Mouse (Mus musculus): ENCODE measurements around the gene Gm128. TPM values are rescaled to one million over a fixed set of nuclear protein-coding genes. Genes with fewer than 3 reads are reported as not detected.

Gm128 gene
- polyA plus RNA-seq, 1 experiment from 2014 or later, result 0.37 TPM

- H3K27me3 ChIP-seq (replicated peaks), result no peaks in the 10 kb centered on the region
- H3K27ac ChIP-seq (replicated peaks), result no peak overlapping the region
- no peak overlapping the region for H3K4me3 ChIP-seq
- H3K9me3 ChIP-seq, result no peaks in the 10 kb centered on the region
- ATAC-seq (ENCODE audit: extremely low read depth, insufficient number of reproducible peaks, low FRiP score, low TSS enrichment), result no peak
- H3K9ac ChIP-seq, result no peak overlapping the region
- WGBS, result 73% methylated on average over 2 of the region's 2 CpGs
- H3K4me2 ChIP-seq, result no peak overlapping the region
- peaks cover 15% of the 10 kb centered on the region for H3K36me3 ChIP-seq
- peaks cover 12% of the 10 kb centered on the region for H3K4me1 ChIP-seq
These were observed 1.7 kb upstream of the Gm128 start for GRCm38 (mm10) chr3:95243086-95243485.

GRCm38 (mm10) chr3:95240900-95241299, 498 bp downstream of the Gm128 start:
- WGBS, result 28% methylated on average over 17 of the region's 17 CpGs
- H3K36me3 ChIP-seq, result peaks cover 37% of the 10 kb centered on the region
- H3K27me3 ChIP-seq (replicated peaks), result no peaks in the 10 kb centered on the region
- peak overlapping the region; percentile 52 for H3K4me2 ChIP-seq
- H3K4me1 ChIP-seq, result peaks cover 22% of the 10 kb centered on the region
- peak overlapping the region; percentile 21; the same call in 1 of the 2 replicates for H3K4me3 ChIP-seq
- H3K27ac ChIP-seq (replicated peaks), result no peak overlapping the region
- no peak for ATAC-seq (ENCODE audit: extremely low read depth, insufficient number of reproducible peaks, low FRiP score, low TSS enrichment)
- H3K9ac ChIP-seq, result peak overlapping the region; percentile 69
- H3K9me3 ChIP-seq, result no peaks in the 10 kb centered on the region

DNA sequence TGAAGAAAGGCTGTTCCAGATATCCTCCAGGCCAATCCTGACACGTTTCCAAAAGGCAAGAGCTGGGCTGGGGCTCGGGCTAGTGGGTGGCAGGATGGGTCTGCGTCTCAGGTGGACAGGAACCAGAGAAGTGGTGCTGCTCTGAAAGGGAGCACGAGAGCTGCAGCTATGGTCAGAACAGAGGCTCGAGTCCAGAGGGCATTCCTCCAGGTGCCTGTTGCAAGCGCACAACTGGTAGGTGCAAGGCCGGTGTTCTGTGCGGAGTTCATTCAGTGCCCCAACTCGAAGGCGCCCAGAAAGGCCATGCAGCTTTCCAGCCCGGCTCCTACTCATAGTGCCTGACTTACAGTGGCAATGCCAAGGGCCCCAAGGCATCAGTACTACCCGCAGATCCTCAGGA, 1.4 kb downstream of the Gm128 start:
- H3K27ac ChIP-seq (replicated peaks), result no peak overlapping the region
- peaks cover 38% of the 10 kb centered on the region for H3K36me3 ChIP-seq
- H3K4me3 ChIP-seq, result no peak overlapping the region
- ATAC-seq (ENCODE audit: extremely low read depth, insufficient number of reproducible peaks, low FRiP score, low TSS enrichment), result no peak
- no peak overlapping the region for H3K4me2 ChIP-seq
- no peak overlapping the region for H3K9ac ChIP-seq
- WGBS, result 86% methylated on average over 12 of the region's 12 CpGs
- H3K4me1 ChIP-seq, result peaks cover 22% of the 10 kb centered on the region
- H3K9me3 ChIP-seq, result no peaks in the 10 kb centered on the region
- H3K27me3 ChIP-seq (replicated peaks), result no peaks in the 10 kb centered on the region

GRCm38 (mm10) chr3:95239022-95239421, 2.4 kb downstream of the Gm128 start:
- no peak overlapping the region for H3K9ac ChIP-seq
- no peaks in the 10 kb centered on the region for H3K9me3 ChIP-seq
- H3K4me2 ChIP-seq, result no peak overlapping the region
- H3K36me3 ChIP-seq, result peaks cover 46% of the 10 kb centered on the region
- no peaks in the 10 kb centered on the region for H3K27me3 ChIP-seq (replicated peaks)
- ATAC-seq (ENCODE audit: extremely low read depth, insufficient number of reproducible peaks, low FRiP score, low TSS enrichment), result no peak
- H3K4me1 ChIP-seq, result peaks cover 22% of the 10 kb centered on the region
- WGBS, result 87% methylated on average over 6 of the region's 6 CpGs
- H3K27ac ChIP-seq (replicated peaks), result no peak overlapping the region
- H3K4me3 ChIP-seq, result no peak overlapping the region

DNA sequence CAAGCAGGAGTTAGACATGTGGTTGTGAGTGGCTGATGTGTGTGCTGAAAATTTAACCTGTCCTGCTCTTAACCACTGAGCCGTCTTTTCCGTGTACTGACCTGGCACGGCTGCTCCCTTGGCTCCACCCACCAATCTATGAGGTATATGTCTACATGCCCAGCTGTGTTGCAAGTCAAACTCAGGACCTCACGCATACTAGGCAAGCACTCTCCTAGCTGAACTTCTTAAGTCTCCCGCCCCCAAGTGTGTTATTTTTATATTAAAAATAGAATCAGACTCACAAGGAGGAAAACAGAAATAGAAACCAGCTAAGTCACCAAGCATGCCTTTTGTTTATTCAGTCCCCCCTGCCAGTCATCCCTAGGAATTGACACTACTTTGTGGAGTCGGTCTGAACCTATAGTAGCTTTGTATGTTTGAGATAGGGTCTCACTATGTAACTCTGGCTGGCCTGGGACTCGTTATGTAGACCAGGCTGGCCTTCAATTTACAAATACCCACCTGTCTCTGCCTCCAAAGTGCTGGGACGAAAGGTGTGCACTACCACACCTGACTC, 3.8 kb downstream of the Gm128 start:
- no peaks in the 10 kb centered on the region for H3K27me3 ChIP-seq (replicated peaks)
- H3K9me3 ChIP-seq, result no peaks in the 10 kb centered on the region
- H3K27ac ChIP-seq (replicated peaks), result no peak overlapping the region
- peaks cover 60% of the 10 kb centered on the region for H3K36me3 ChIP-seq
- H3K4me2 ChIP-seq, result no peak overlapping the region
- H3K9ac ChIP-seq, result peak overlapping the region; percentile 19; the same call in 1 of the 2 replicates
- 77% methylated on average over 8 of the region's 8 CpGs for WGBS
- ATAC-seq (ENCODE audit: extremely low read depth, insufficient number of reproducible peaks, low FRiP score, low TSS enrichment), result no peak
- no peak overlapping the region for H3K4me3 ChIP-seq
- peaks cover 28% of the 10 kb centered on the region for H3K4me1 ChIP-seq

DNA sequence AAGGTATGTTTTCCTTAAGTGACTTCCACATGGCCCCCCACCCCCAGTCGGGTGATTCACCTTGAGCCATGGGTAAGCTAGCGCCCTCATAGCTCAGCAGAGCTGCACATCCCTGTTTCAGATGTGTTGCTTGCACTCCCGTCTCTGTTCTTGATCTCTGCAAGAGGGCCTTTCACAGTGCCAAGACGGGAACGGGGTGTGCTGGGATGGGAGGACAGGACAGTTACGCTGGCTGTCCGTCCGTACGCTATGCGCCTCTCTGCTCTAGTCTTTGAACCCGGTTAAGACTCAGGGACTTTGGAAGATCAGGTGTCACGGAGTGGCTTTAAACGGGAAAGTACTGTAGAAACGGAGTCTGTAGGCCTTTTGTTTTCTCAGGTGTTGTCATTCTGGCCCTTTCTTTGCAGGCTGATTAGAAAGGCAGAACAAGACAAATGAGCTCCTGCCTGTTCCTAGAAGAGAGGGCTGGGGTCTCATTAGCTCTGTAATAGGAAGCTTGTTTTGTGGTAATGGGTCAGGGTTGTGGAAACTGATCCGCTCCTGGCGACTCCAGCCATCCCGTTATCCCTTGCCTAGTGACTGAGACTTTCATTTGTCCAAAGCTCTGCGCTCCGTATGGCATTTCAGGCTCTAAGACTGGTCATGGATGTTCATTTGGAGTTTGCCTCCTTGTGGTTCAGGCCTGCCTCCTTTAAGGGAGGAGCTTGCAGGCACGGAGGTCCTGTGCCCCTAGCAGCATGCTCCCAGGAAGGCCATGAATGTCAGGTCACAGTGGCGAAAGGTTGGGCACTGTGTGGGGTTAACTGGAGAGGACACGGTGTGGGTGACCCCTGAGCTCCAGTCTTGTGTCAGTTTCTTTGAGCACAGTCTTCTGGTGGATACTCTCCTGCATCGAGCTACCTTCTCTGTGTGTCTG, 5.8 kb downstream of the Gm128 start:
- Histone ChIP-seq H3K4me3 (no peak overlapping the region), H3K9me3 (no peaks in the 10 kb centered on the region), H3K36me3 (peaks cover 72% of the 10 kb centered on the region), H3K9ac (no peak overlapping the region), H3K27ac (replicated peaks) (no peak overlapping the region), H3K27me3 (replicated peaks) (no peaks in the 10 kb centered on the region), H3K4me1 (peaks cover 38% of the 10 kb centered on the region), H3K4me2 (no peak overlapping the region)
- no peak for ATAC-seq (ENCODE audit: extremely low read depth, insufficient number of reproducible peaks, low FRiP score, low TSS enrichment)
- WGBS, result 86% methylated on average over 23 of the region's 23 CpGs

DNA sequence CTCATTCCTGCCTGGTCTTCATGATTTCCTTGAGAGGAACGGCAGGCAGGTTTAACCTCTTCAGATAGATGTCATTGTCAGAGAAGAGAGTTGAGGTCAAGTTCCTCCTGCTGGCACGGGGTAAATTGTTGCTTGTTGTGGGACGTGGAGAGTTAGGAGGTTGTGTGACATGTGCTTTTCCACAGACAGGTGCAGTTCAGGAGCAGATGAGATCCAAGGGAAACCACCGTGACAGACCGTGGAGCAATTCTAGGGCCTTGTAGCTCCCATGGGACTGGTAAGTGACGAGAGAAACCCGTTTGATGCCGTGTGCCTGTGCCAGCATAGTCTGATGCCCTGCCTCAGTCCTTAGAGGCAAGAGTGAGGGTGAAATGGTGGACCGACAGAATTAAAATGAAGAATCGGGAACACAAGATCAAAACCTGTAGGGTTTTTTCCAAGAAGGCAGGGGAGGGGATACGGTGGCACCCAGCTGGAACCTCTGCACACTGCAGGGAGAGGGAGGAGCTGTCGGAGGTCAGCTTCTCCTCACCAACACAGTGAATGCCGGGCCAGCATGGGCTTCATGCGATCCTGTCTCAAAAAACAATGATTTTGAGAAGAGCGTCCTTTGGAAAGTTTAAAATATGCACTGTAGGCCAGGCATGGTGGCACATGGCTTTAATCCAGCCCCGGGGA, 8.0 kb downstream of the Gm128 start:
- peaks cover 71% of the 10 kb centered on the region for H3K36me3 ChIP-seq

DNA sequence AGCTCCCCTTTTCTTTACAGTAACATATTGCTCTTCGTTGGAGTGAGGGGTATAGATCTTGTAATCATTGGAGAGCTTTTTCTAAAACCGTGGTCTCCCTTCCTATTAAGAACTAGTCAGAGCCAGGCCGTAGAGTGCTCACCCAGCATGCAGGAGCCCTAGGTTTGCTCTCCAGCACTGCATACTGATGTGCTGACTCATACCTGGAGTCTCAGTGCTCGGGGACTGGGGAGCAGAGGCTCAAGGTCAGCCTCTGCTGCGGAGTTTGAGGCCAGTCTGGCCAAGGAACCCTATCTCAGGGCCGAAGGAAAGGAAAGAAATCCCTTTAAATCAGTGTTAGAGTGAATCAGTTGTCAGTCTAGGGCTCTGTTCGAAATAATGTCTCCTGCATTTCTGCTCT, 8.6 kb downstream of the Gm128 start:
- Histone ChIP-seq H3K4me3 (no peak overlapping the region), H3K27me3 (replicated peaks) (no peaks in the 10 kb centered on the region), H3K36me3 (peaks cover 64% of the 10 kb centered on the region), H3K4me2 (no peak overlapping the region), H3K4me1 (peaks cover 45% of the 10 kb centered on the region), H3K27ac (replicated peaks) (peak overlapping the region; percentile 46), H3K9me3 (no peaks in the 10 kb centered on the region), H3K9ac (peak overlapping the region; percentile 3)
- no peak for ATAC-seq (ENCODE audit: extremely low read depth, insufficient number of reproducible peaks, low FRiP score, low TSS enrichment)
- 46% methylated on average over 7 of the region's 7 CpGs for WGBS

More for the DNA sequence above, 8.0 kb downstream of the Gm128 start:
- Histone ChIP-seq H3K4me3 (no peak overlapping the region), H3K4me2 (no peak overlapping the region), H3K27me3 (replicated peaks) (no peaks in the 10 kb centered on the region), H3K9ac (peak overlapping the region; percentile 3; the same call in 1 of the 2 replicates), H3K4me1 (peaks cover 49% of the 10 kb centered on the region), H3K27ac (replicated peaks) (peak overlapping the region; percentile 46), H3K9me3 (no peaks in the 10 kb centered on the region)
- no peak for ATAC-seq (ENCODE audit: extremely low read depth, insufficient number of reproducible peaks, low FRiP score, low TSS enrichment)
- 87% methylated on average over 16 of the region's 16 CpGs for WGBS

DNA sequence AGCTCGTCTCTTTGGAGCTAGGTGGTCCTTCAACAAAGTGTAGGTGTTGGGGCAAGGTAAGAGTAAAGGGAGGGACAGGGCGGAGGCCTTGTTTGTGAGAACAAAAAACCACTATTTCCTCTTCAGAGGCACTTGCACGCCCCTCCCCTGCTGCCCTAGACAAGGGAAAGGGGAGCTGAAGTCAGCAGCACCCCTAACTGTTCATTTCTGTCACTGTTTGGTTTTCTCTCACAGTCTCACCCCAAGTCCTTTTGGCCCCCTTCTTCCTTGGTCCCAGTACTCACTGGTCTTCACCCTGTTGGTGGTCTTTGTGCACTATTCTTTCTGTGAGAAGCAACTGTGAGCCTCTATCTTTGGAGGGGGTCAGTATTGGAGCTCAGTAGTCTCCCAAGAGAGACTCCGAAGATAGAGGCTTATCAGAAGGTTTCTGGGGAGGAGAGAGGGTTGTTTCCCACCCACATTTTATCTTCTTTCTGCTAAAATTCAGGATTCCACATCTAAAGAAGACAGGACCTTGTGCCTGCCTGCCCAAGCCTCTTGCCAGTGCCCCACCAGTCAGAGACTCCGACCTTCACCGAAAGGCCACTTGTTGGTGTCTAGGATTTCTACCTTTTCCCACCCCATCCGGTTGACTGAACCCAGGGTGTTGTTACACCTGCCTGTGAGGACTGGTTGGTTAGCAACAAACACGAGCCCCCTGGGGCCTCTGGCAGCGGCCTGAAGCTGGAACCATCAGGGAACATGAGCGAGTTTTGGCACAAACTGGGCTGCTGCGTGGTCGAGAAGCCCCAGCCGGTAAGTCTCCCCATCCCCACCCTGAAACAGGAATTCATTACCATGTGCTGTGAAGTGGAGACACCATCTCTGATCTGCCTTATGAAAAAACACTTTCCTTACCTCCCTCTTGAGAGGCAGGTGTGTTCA, 9.8 kb downstream of the Gm128 start, which contains the start of gene Mllt11:
TSS of gene Mllt11 (minus strand) at position 874 of the 924 bp plus-strand sequence.
- no peaks in the 10 kb centered on the region for H3K27me3 ChIP-seq (replicated peaks)
- no peaks in the 10 kb centered on the region for H3K9me3 ChIP-seq
- peak within 1 kb of the TSS; percentile 93 for H3K9ac ChIP-seq
- WGBS, result 66% methylated on average over 13 of the region's 13 CpGs
- peak within 1 kb of the TSS; percentile 83 for H3K4me3 ChIP-seq
- peaks cover 48% of the 10 kb centered on the region for H3K4me1 ChIP-seq
- peaks cover 52% of the 10 kb centered on the region for H3K36me3 ChIP-seq
- ATAC-seq (ENCODE audit: extremely low read depth, insufficient number of reproducible peaks, low FRiP score, low TSS enrichment), result no peak
- H3K27ac ChIP-seq (replicated peaks), result peak within 1 kb of the TSS; percentile 97
- peak within 1 kb of the TSS; percentile 78 for H3K4me2 ChIP-seq

DNA sequence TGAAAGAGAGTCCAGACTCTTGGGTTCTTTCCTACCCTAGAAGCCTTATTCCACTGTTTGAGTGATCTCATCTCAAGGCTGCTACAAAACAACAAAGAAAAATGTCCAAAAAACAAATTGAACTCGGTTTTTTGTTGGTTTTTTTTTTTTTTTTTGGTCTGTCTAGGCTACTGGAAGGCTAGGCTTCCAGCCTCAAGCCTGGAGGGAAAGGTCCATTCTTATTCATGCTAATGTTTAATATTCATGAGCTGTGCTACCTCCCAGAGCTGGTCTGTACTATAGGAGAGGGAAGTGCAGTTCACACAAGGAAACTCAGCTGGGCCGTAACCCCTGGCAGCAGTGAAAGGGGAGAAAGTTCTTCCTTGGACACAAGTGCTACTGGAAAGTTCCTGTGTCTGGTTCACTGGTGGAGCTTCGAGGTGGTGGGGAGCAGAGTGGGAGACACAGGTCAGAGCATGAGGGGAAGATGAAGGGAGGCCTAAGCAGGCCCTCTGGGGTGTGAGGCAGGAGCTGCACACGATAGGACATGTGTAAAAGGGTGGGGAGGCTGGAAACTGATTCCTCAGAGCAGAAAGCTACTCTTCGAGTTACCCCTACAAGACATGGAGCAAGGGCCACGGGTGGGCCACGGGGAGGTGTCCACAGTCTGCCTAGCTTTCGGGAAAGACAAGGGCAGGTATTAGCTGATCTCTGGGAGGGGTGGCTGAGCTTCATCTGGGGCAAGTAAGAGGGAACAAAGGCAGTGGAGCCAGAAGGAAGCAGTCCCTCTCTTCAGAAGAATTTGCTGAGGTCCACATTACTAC, 10.7 kb downstream of the Gm128 start:
- Histone ChIP-seq H3K4me1 (peaks cover 56% of the 10 kb centered on the region), H3K9ac (peak overlapping the region; percentile 93), H3K9me3 (no peaks in the 10 kb centered on the region), H3K36me3 (peaks cover 45% of the 10 kb centered on the region), H3K4me3 (peak overlapping the region; percentile 83), H3K27me3 (replicated peaks) (no peaks in the 10 kb centered on the region), H3K27ac (replicated peaks) (peak overlapping the region; percentile 97), H3K4me2 (peak overlapping the region; percentile 78)
- no peak for ATAC-seq (ENCODE audit: extremely low read depth, insufficient number of reproducible peaks, low FRiP score, low TSS enrichment)
- WGBS, result 52% methylated on average over 8 of the region's 8 CpGs

All from heart, embryonic 13.5 days (tissue).